Mouse (Mus musculus) ES-Bruce4 (cell line): Measurements from ENCODE around the gene Cwf19l1. TPM values are rescaled to one million over a fixed set of nuclear protein-coding genes. Genes with fewer than 3 reads are reported as not detected.

Experiments used
- H3K27ac ChIP-seq: 2 replicates; pipeline ENCODE4 v1.5.1; 2012; ENCODE audit warnings: low read length, inconsistent platforms; ENCODE audit not compliant: insufficient read depth
- H3K27me3 ChIP-seq: 2 replicates; pipeline ENCODE4 v1.6.1; 2012; ENCODE audit warnings: mild to moderate bottlenecking, low read length, inconsistent platforms; ENCODE audit not compliant: control insufficient read depth, poor library complexity, insufficient read depth, severe bottlenecking
- H3K36me3 ChIP-seq: 2 replicates; pipeline ENCODE4 v1.6.1; 2012; ENCODE audit warnings: inconsistent platforms, mild to moderate bottlenecking, low read length, moderate library complexity; ENCODE audit not compliant: control insufficient read depth, poor library complexity, insufficient read depth, severe bottlenecking
- H3K4me1 ChIP-seq: one replicate; pipeline ENCODE4 v1.8.1; 2011; ENCODE audit warnings: low read length; ENCODE audit not compliant: control insufficient read depth, insufficient read depth
- H3K4me3 ChIP-seq: 2 replicates; pipeline ENCODE4 v1.5.1; 2011; ENCODE audit warnings: low read depth, mild to moderate bottlenecking, low read length
- H3K9ac ChIP-seq: 2 replicates; pipeline ENCODE4 v1.6.1; 2012; ENCODE audit warnings: low read depth, mild to moderate bottlenecking, inconsistent platforms; ENCODE audit not compliant: poor library complexity, severe bottlenecking
- H3K9me3 ChIP-seq: replicated peaks from 2 replicates; pipeline ENCODE4 v1.6.1; 2012; ENCODE audit warnings: mild to moderate bottlenecking, low read length, inconsistent platforms; ENCODE audit not compliant: control insufficient read depth, poor library complexity, insufficient read depth, severe bottlenecking
- CTCF ChIP-seq: IDR thresholded peaks from one replicate; pipeline ENCODE4 v1.8.1; 2011; ENCODE audit warnings: low read depth, low read length
- EP300 ChIP-seq: IDR thresholded peaks from 2 replicates; pipeline ENCODE4 v1.6.1; 2011; ENCODE audit warnings: low read depth, low read length; ENCODE audit not compliant: insufficient read depth
- POLR2A ChIP-seq: IDR thresholded peaks from one replicate; pipeline ENCODE4 v1.8.1; 2011; ENCODE audit warnings: low read length; ENCODE audit not compliant: insufficient read depth
- polyA plus RNA-seq: library from polyadenylated mRNA; stranded (reverse); fragments of >200 nt; gene quantifications from 2 replicates; pipeline ENCODE4 v1.2.4, GENCODE M21; 2011; ENCODE audit warnings: low read depth; ENCODE audit not compliant: missing spikeins, insufficient read depth, insufficient read length

Gene Cwf19l1
- polyA plus RNA-seq, 1 experiment = 34.7 TPM

DNA sequence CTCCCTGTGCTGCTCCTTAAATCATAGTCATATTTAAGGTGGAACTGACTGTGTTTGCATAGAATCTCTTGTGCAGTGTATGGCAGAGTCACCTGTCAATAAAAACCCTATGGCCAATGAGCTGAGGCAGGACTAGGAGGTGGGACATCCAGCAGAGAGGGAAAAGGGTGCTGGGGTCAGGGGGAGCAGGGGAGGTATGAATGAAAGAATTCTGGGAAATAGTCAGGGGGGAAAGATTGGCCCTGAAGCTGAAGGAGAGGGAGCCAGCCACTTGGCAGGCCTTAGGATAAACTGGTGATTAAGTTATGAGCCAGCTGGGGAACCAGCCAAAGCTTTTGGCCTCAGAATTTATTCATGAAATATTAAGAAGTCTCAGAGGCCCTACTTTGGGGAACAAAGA, 26.7 kb downstream of the Cwf19l1 start:
- Histone ChIP-seq H3K4me3 (no peak overlapping the region), H3K9me3 (no peaks in the 10 kb centered on the region), H3K9ac (no peak overlapping the region), H3K27ac (no peak overlapping the region), H3K36me3 (peaks cover 14% of the 10 kb centered on the region), H3K27me3 (no peaks in the 10 kb centered on the region), H3K4me1 (no peaks in the 10 kb centered on the region)
- no peak for TF ChIP-seq EP300
- no peak for TF ChIP-seq CTCF
- no peak for TF ChIP-seq POLR2A

DNA sequence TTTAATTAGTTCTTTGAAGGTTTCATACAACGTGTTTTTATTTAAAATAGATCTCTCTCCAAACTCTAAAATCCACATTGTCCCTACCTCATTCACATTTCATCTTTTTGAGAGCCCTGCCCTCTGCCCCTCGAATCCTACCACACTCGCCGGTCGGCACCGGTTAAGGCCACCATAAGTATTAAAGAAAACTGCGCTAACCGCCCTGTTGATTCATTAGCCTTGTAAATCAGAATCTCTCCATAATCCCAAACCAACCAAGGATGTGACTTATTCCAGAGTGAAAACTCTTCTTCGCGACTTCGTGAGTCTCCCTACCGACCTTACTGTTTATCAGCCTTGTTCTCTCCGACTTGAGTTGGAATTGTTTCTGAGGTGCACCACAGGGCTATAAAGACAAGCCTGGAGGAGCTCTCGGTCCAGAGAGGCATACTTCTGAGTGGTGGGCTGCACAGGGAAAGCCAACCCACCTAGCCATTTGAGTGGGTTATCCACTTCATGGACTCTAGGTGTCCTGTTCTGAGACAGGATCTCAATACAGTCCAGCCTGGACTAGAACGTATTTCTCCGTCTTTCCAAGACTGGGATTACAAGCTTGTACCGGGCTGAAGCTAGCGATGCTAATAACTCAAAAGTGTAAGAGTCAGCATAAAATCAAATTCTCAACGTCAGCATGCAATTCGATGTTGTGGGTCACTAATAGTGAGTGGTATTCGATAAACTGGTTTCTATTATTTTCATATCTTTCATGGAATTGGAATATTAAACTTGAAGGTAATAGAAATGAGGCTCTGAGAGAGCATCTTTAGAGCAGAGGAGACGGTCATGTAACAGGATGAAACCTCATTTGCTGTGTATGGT, 27.8 kb downstream of the Cwf19l1 start:
- H3K9me3 ChIP-seq = no peaks in the 10 kb centered on the region
- peak overlapping the region; percentile 80 for H3K9ac ChIP-seq
- H3K36me3 ChIP-seq = peaks cover 8% of the 10 kb centered on the region
- no peak for TF ChIP-seq EP300
- no peak for TF ChIP-seq CTCF
- no peak for TF ChIP-seq POLR2A
- H3K27me3 ChIP-seq = no peaks in the 10 kb centered on the region
- H3K27ac ChIP-seq = peak overlapping the region; percentile 78
- peak overlapping the region; percentile 88 for H3K4me3 ChIP-seq
- H3K4me1 ChIP-seq = no peaks in the 10 kb centered on the region

DNA sequence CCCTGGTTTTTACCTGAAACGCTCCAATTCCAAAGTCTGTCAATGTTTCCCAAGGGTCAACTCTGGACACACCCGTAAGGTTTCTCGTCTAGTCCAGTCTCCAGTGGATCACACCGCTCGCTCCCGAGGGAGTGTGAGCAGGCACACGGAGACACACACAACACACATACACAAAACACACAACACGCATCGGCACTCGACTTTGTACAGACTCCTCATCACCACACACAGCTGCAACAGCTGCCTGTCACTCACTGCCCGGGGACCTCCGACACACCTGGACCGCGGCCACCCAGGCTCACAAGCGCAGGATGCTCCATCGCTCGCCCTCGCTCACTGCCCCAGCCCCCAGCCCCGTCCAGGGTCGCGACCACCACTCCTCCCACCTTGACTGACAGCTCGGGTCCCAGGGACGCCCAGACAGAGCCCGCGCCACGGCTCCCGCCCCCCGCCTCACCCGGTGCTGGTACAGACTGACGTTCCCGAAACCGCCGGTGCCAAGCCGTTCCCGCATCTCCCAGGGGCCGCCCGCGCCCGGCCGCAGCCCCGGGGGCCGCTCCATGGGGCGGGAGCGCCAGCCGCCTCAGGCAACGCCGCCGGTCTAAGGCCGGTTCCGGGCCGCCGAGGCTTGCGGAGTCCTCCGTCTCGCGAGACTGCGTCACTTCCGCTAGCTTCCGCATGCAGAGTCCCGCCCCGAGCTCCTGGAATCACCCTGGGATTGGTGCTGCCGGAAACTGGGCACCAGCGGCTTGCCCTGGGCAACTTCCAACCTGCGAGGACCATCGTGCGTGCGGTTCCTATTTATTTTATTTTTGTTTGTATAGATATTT, 28.6 kb downstream of the Cwf19l1 start, which contains the start of gene Chuk:
Chuk (minus strand) TSS at position 650 of the 830 bp plus-strand sequence.
- H3K27ac ChIP-seq = peak within 1 kb of the TSS; percentile 78
- no peaks in the 10 kb centered on the region for H3K4me1 ChIP-seq
- peak within 1 kb of the TSS; percentile 80 for H3K9ac ChIP-seq
- H3K27me3 ChIP-seq = no peaks in the 10 kb centered on the region
- H3K4me3 ChIP-seq = peak within 1 kb of the TSS; percentile 88
- peaks cover 2% of the 10 kb centered on the region for H3K36me3 ChIP-seq
- H3K9me3 ChIP-seq = no peaks in the 10 kb centered on the region
- TF ChIP-seq CTCF (no peak), EP300 (no peak), POLR2A (peak; percentile 67)

DNA sequence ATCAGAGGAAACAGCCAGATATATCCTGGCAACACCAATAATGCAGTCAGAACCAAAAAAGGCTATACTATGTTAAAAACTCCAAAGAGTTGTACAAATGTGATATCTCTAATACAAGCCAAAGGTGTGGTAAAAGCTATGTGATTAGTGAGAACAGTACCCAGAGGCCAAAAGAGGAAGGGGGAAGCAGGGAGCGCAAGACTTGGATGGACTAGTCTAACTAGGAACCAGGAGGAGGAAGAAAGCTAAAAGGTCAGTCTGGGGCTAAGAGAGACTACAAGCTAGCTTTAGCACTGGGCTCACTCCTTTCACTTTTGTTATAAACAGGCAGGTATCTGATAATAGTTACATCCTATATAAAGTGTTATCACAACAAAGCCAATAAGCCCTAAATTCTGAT, 31.3 kb downstream of the Cwf19l1 start:
- no peaks in the 10 kb centered on the region for H3K4me1 ChIP-seq
- no peak overlapping the region for H3K27ac ChIP-seq
- H3K9ac ChIP-seq = no peak overlapping the region
- no peak for TF ChIP-seq POLR2A
- no peak for TF ChIP-seq EP300
- no peak for TF ChIP-seq CTCF
- no peaks in the 10 kb centered on the region for H3K9me3 ChIP-seq
- H3K36me3 ChIP-seq = peaks cover 8% of the 10 kb centered on the region
- H3K4me3 ChIP-seq = no peak overlapping the region
- H3K27me3 ChIP-seq = no peaks in the 10 kb centered on the region

DNA sequence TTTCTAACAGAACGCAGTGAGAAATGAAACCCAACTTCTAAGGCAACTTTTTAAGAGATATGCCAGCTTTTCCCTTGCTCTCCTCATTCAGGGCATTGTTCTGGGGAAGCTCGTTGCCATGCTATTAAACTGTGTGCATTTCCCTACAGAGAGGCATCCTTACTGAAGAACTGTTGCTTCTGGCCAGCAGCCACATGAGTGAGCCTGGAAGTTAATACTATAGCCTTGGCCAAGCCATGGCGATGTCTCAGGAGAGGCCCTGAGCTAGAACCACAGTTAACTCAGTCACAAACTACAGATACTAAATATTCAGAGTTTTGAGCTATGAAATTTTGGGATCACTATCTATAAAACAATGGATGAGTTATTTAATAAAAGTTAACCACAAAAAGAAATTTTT, 32.7 kb downstream of the Cwf19l1 start:
- Histone ChIP-seq H3K27ac (no peak overlapping the region), H3K9me3 (no peaks in the 10 kb centered on the region), H3K4me3 (no peak overlapping the region), H3K4me1 (no peaks in the 10 kb centered on the region), H3K9ac (no peak overlapping the region), H3K27me3 (no peaks in the 10 kb centered on the region), H3K36me3 (peaks cover 8% of the 10 kb centered on the region)
- TF ChIP-seq CTCF (no peak), POLR2A (no peak), EP300 (no peak)

DNA sequence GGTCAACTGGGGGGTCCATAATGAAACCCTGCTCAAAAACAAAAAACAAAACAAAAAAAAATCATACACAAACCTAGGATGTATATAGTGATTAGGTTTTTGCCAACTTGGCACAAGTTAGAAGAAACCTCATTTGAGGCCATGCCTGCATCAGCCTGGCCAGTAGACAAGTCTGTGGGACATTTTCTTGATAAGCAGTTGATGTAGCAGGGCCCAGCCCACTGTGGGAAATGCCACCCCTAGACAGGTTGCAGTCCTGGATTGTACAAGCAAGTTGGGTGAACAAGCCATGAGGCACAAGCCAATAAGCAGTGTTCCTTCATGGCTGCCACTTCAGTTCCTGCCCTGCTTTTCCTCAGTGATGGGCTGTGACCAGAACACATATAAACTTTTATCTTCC, 34.8 kb downstream of the Cwf19l1 start:
- Histone ChIP-seq H3K4me3 (no peak overlapping the region), H3K9me3 (no peaks in the 10 kb centered on the region), H3K36me3 (peaks cover 14% of the 10 kb centered on the region), H3K4me1 (no peaks in the 10 kb centered on the region), H3K9ac (no peak overlapping the region), H3K27me3 (no peaks in the 10 kb centered on the region), H3K27ac (no peak overlapping the region)
- no peak for TF ChIP-seq EP300
- TF ChIP-seq CTCF = no peak
- no peak for TF ChIP-seq POLR2A
